Mouse (Mus musculus): Measurements from ENCODE around the gene Ikzf1. TPM values are rescaled to one million over a fixed set of nuclear protein-coding genes. Genes with fewer than 3 reads are reported as not detected.
A peak's percentile ranks its signal among the peaks of the same experiment; 100 is the strongest.

Gene Ikzf1
- 0.39 and 0.62 TPM in 2 replicates for polyA plus RNA-seq (2015; fragmentation: Nextera tagmentation; extraction: Ambion mirVana)

GRCm38 (mm10) chr11:11684930-11685852, at the start of gene Ikzf1:
Gene Ikzf1 (plus strand): TSS chr11:11685003.
- DNase-seq (ENCODE audit: low spot score) (peak; percentile 31), ATAC-seq (ENCODE audit: low FRiP score, low TSS enrichment) (peak; percentile 77)
- Histone ChIP-seq H3K4me3 (ENCODE audit: low read depth, low read length) (peak within 1 kb of the TSS; percentile 65), H3K27me3 (ENCODE audit: control insufficient read depth, insufficient read depth, low read length) (no peaks in the 10 kb centered on the region; the same call in 1 of the 2 replicates), H3K4me2 (replicated peaks; ENCODE audit: low read depth) (peak within 1 kb of the TSS; percentile 96), H3K9ac (ENCODE audit: low read length) (peak within 1 kb of the TSS; percentile 47), H3K27ac (replicated peaks) (no peak within 1 kb of the TSS), H3K9me3 (ENCODE audit: control insufficient read depth, low read length) (no peaks in the 10 kb centered on the region), H3K4me1 (replicated peaks; ENCODE audit: control insufficient read depth, insufficient read depth) (no peaks in the 10 kb centered on the region), H3K36me3 (ENCODE audit: control insufficient read depth, insufficient read depth, low read length) (no peaks in the 10 kb centered on the region)
- WGBS, result 3% methylated on average over 77 of the region's 100 CpGs
- no peak for TF ChIP-seq CTCF (IDR thresholded peaks at IDR 0.05; ENCODE audit: low read depth)
- no peak for TF ChIP-seq EP300 (optimal IDR thresholded peaks at IDR 0.05)

- no peaks in the 10 kb centered on the region for H3K36me3 ChIP-seq (ENCODE audit: control insufficient read depth, insufficient read depth, low read length)
- H3K9me3 ChIP-seq (ENCODE audit: control insufficient read depth, low read length), result no peaks in the 10 kb centered on the region
- TF ChIP-seq EP300 (optimal IDR thresholded peaks at IDR 0.05), result no peak
- no peak for TF ChIP-seq CTCF (IDR thresholded peaks at IDR 0.05; ENCODE audit: low read depth)
- no peak overlapping the region for H3K27ac ChIP-seq (replicated peaks)
- no peak overlapping the region for H3K9ac ChIP-seq (ENCODE audit: low read length)
- DNase-seq (ENCODE audit: low spot score) (no peak), ATAC-seq (ENCODE audit: low FRiP score, low TSS enrichment) (no peak)
- no peaks in the 10 kb centered on the region for H3K27me3 ChIP-seq (ENCODE audit: control insufficient read depth, insufficient read depth, low read length)
- H3K4me2 ChIP-seq (replicated peaks; ENCODE audit: low read depth), result no peak overlapping the region
- H3K4me3 ChIP-seq (ENCODE audit: low read depth, low read length), result no peak overlapping the region
- H3K4me1 ChIP-seq (replicated peaks; ENCODE audit: control insufficient read depth, insufficient read depth), result no peaks in the 10 kb centered on the region
These were observed 40.5 kb upstream of the Ikzf1 start for GRCm38 (mm10) chr11:11644303-11644702.

GRCm38 (mm10) chr11:11656388-11656787, 28.4 kb upstream of the Ikzf1 start:
- DNase-seq (ENCODE audit: low spot score), result no peak
- Histone ChIP-seq H3K9ac (ENCODE audit: low read length) (no peak overlapping the region), H3K36me3 (ENCODE audit: control insufficient read depth, insufficient read depth, low read length) (no peaks in the 10 kb centered on the region), H3K4me2 (replicated peaks; ENCODE audit: low read depth) (no peak overlapping the region), H3K27ac (replicated peaks) (no peak overlapping the region), H3K27me3 (ENCODE audit: control insufficient read depth, insufficient read depth, low read length) (no peaks in the 10 kb centered on the region), H3K4me1 (replicated peaks; ENCODE audit: control insufficient read depth, insufficient read depth) (no peaks in the 10 kb centered on the region), H3K4me3 (ENCODE audit: low read depth, low read length) (no peak overlapping the region), H3K9me3 (ENCODE audit: control insufficient read depth, low read length) (no peaks in the 10 kb centered on the region)
- TF ChIP-seq CTCF (IDR thresholded peaks at IDR 0.05; ENCODE audit: low read depth) (no peak), EP300 (optimal IDR thresholded peaks at IDR 0.05) (no peak)
- ATAC-seq (ENCODE audit: low FRiP score, low TSS enrichment), result no peak
- WGBS, result 77% methylated on average over 3 of the region's 3 CpGs

GRCm38 (mm10) chr11:11656995-11657530, 27.7 kb upstream of the Ikzf1 start:
- DNase-seq (ENCODE audit: low spot score), result no peak

GRCm38 (mm10) chr11:11657634-11658033, 27.2 kb upstream of the Ikzf1 start:
- Histone ChIP-seq H3K9me3 (ENCODE audit: control insufficient read depth, low read length) (no peaks in the 10 kb centered on the region), H3K36me3 (ENCODE audit: control insufficient read depth, insufficient read depth, low read length) (no peaks in the 10 kb centered on the region), H3K4me1 (replicated peaks; ENCODE audit: control insufficient read depth, insufficient read depth) (no peaks in the 10 kb centered on the region), H3K27me3 (ENCODE audit: control insufficient read depth, insufficient read depth, low read length) (no peaks in the 10 kb centered on the region), H3K4me2 (replicated peaks; ENCODE audit: low read depth) (no peak overlapping the region), H3K4me3 (ENCODE audit: low read depth, low read length) (no peak overlapping the region), H3K27ac (replicated peaks) (no peak overlapping the region), H3K9ac (ENCODE audit: low read length) (no peak overlapping the region)
- 77% methylated on average over 4 of the region's 4 CpGs for WGBS
- ATAC-seq (ENCODE audit: low FRiP score, low TSS enrichment), result no peak
- no peak for DNase-seq (ENCODE audit: low spot score)
- TF ChIP-seq EP300 (optimal IDR thresholded peaks at IDR 0.05), result no peak
- no peak for TF ChIP-seq CTCF (IDR thresholded peaks at IDR 0.05; ENCODE audit: low read depth)

More at GRCm38 (mm10) chr11:11656995-11657530, 27.7 kb upstream of the Ikzf1 start:
- H3K9me3 ChIP-seq (ENCODE audit: control insufficient read depth, low read length), result no peaks in the 10 kb centered on the region
- peak; percentile 53; the same call in 1 of the 2 replicates for ATAC-seq (ENCODE audit: low FRiP score, low TSS enrichment)
- no peak for TF ChIP-seq CTCF (IDR thresholded peaks at IDR 0.05; ENCODE audit: low read depth)
- TF ChIP-seq EP300 (optimal IDR thresholded peaks at IDR 0.05), result no peak
- H3K9ac ChIP-seq (ENCODE audit: low read length), result no peak overlapping the region
- WGBS, result 21% methylated on average over 5 of the region's 5 CpGs
- H3K36me3 ChIP-seq (ENCODE audit: control insufficient read depth, insufficient read depth, low read length), result no peaks in the 10 kb centered on the region
- no peak overlapping the region for H3K4me3 ChIP-seq (ENCODE audit: low read depth, low read length)
- H3K4me1 ChIP-seq (replicated peaks; ENCODE audit: control insufficient read depth, insufficient read depth), result no peaks in the 10 kb centered on the region
- no peak overlapping the region for H3K4me2 ChIP-seq (replicated peaks; ENCODE audit: low read depth)
- no peak overlapping the region for H3K27ac ChIP-seq (replicated peaks)
- no peaks in the 10 kb centered on the region for H3K27me3 ChIP-seq (ENCODE audit: control insufficient read depth, insufficient read depth, low read length)

GRCm38 (mm10) chr11:11658834-11659233, 26.0 kb upstream of the Ikzf1 start:
- no peaks in the 10 kb centered on the region for H3K36me3 ChIP-seq (ENCODE audit: control insufficient read depth, insufficient read depth, low read length)
- H3K4me1 ChIP-seq (replicated peaks; ENCODE audit: control insufficient read depth, insufficient read depth), result no peaks in the 10 kb centered on the region
- no peak overlapping the region for H3K9ac ChIP-seq (ENCODE audit: low read length)
- ATAC-seq (ENCODE audit: low FRiP score, low TSS enrichment) (no peak), DNase-seq (ENCODE audit: low spot score) (no peak)
- WGBS, result 73% methylated on average over 4 of the region's 4 CpGs
- H3K27ac ChIP-seq (replicated peaks), result no peak overlapping the region
- no peaks in the 10 kb centered on the region for H3K9me3 ChIP-seq (ENCODE audit: control insufficient read depth, low read length)
- H3K4me2 ChIP-seq (replicated peaks; ENCODE audit: low read depth), result no peak overlapping the region
- no peaks in the 10 kb centered on the region for H3K27me3 ChIP-seq (ENCODE audit: control insufficient read depth, insufficient read depth, low read length)
- TF ChIP-seq CTCF (IDR thresholded peaks at IDR 0.05; ENCODE audit: low read depth) (no peak), EP300 (optimal IDR thresholded peaks at IDR 0.05) (no peak)
- no peak overlapping the region for H3K4me3 ChIP-seq (ENCODE audit: low read depth, low read length)
